Mouse (Mus musculus): ENCODE measurements around the gene Ptcd1.

DNA sequence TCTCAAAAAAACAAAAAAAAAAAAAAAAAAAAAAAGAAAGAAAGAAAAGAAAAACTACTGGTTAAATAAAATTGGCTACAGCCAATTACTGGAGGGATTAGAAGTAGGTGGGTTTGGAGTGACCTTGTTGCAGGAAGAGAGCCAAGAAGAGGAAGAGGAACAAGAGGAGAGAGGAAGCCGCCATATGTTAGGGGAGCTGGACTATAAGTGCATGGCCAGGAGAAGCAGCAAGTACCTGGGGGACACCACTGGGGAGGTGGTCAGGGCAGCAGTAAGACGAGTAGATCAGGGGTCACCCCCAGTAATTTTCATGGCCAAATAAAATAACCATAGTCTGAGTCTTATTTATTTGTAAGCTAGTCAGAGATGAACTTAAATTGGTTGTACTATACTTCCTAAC is 18.3 kb upstream of the Ptcd1 start:
- TF ChIP-seq CTCF (IDR thresholded peaks at IDR 0.05) (no peak), EP300 (IDR thresholded peaks at IDR 0.05) (no peak)

Measured in lung, postnatal 0 days (tissue).